Mouse (Mus musculus): ENCODE measurements around the gene Nrxn3.

DNA sequence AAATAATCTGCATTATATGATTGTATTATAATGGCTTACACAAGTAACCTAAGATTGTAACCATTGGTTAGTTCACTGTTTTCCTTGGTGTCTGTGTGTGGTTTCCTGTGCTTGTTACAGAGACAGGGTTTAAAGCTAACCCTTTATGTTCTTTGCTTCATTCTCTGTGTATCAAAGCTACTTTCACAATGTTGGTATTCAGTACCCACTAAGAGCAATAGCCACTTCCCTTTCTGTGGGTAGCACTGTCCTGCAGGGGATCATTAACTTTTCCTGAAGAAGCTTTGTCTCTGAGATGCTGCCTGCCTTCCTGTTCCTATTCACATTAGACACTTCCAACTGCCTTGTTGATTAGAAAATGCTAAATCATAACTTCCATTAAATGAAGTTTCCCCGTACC lies 836.2 kb downstream of the Nrxn3 start:
- TF ChIP-seq POLR2A (IDR thresholded peaks at IDR 0.05; ENCODE audit: low read depth, low read length) = no peak
- TF ChIP-seq CTCF (IDR thresholded peaks at IDR 0.05; ENCODE audit: borderline replicate concordance, insufficient read depth, low read length) = no peak
